8 mouse cellular contexts compared by ENCODE assay signal in genomic region chr11:98981289-98981996, GRCm38 (mm10). TPM values are rescaled to one million over a fixed set of nuclear protein-coding genes. Genes with fewer than 3 reads are reported as not detected.
DNase-seq lines count a peak whose midpoint lies in the region; ATAC-seq and TF ChIP-seq lines count a peak whose summit lies in the region.

No protein-coding gene starts in this region.

- no peaks in the 10 kb centered on the region for H3K36me3 ChIP-seq in forebrain, embryonic 10.5 days (replicated peaks)
- H3K36me3 ChIP-seq in kidney, embryonic 15.5 days: no peaks in the 10 kb centered on the region

- peak; percentile 23; the same call in 1 of the 2 replicates for ATAC-seq in kidney, embryonic 15.5 days (replicated peaks; ENCODE audit: low FRiP score)

- H3K4me3 ChIP-seq in left cerebral cortex, adult 2 months: peak overlapping the region; percentile 53
- peak overlapping the region; percentile 64 for H3K4me3 ChIP-seq in forebrain, embryonic 10.5 days
- H3K4me3 ChIP-seq in kidney, embryonic 15.5 days (replicated peaks): peak overlapping the region; percentile 58

- intact Hi-C loops in left cerebral cortex, adult 2 months (cut with DNase I): loop anchor here (5.0 kb wide), 1 partner anchor 141 kb away; no protein-coding TSS in a partner anchor
- intact Hi-C loops in left cerebral cortex, postnatal 25 days (cut with DNase I): loop anchor here (2.0 to 10.0 kb wide), 4 partner anchors 56 to 1323 kb away; no protein-coding TSS in a partner anchor

- peaks cover 62% of the 10 kb centered on the region for H3K27me3 ChIP-seq in forebrain, embryonic 10.5 days (ENCODE audit: poor library complexity, severe bottlenecking)
- peaks cover 33% of the 10 kb centered on the region for H3K27me3 ChIP-seq in kidney, embryonic 15.5 days

- H3K4me1 ChIP-seq in forebrain, embryonic 10.5 days: peaks cover 22% of the 10 kb centered on the region
- peaks cover 37% of the 10 kb centered on the region for H3K4me1 ChIP-seq in kidney, embryonic 15.5 days

- 38% methylated on average over 20 of the region's 20 CpGs for WGBS in forebrain, embryonic 10.5 days
- WGBS in kidney, embryonic 15.5 days: 35% methylated on average over 20 of the region's 20 CpGs

- peak overlapping the region; percentile 94 for H3K27ac ChIP-seq in left cerebral cortex, adult 2 months
- H3K27ac ChIP-seq in forebrain, embryonic 10.5 days: peak overlapping the region; percentile 77
- no peak overlapping the region for H3K27ac ChIP-seq in kidney, embryonic 15.5 days

- TF ChIP-seq CTCF in left cerebral cortex, adult 2 months (IDR thresholded peaks at IDR 0.05): no peak

- no peaks in the 10 kb centered on the region for H3K9me3 ChIP-seq in forebrain, embryonic 10.5 days
- no peaks in the 10 kb centered on the region for H3K9me3 ChIP-seq in kidney, embryonic 15.5 days (replicated peaks)

- peak in 1 of 2 experiments; percentile 31 for DNase-seq in left cerebral cortex, adult 2 months (ENCODE audit: extremely low spot score in 1 of 2, low spot score in 2 of 2)
- no peak for DNase-seq in left cerebral cortex, postnatal 25 days (ENCODE audit: low spot score in 2 of 2)
- no peak for DNase-seq in forebrain, embryonic 10.5 days (ENCODE audit: extremely low spot score, low spot score)
- peak; percentile 41 for DNase-seq in naive thymus-derived CD4-positive, alpha-beta T cell, adult 2 months (ENCODE audit: low read depth)
- no peak for DNase-seq in gastrocnemius, postnatal 4 days (ENCODE audit: low spot score in 2 of 2)
- no peak for DNase-seq in urinary bladder, adult 18-20 months (ENCODE audit: low spot score in 2 of 2)
- no peak for DNase-seq in urinary bladder, postnatal 10 days (ENCODE audit: low spot score)

- H3K9ac ChIP-seq in kidney, embryonic 15.5 days: peak overlapping the region; percentile 50

- H3K4me2 ChIP-seq in kidney, embryonic 15.5 days: peak overlapping the region; percentile 97

RNA-seq across cellular contexts. Expression of gene Gjd3, which starts 1.4 kb away (rescaled TPM):
- total RNA-seq in left cerebral cortex, adult 2 months (2021): 1 to 10 TPM; 1.4 to 3.2 TPM
- 1 to 10 TPM; 2.9 to 3.0 TPM for total RNA-seq in left cerebral cortex, postnatal 25 days (2021)
- 0.20 and 0.24 TPM in 2 replicates for polyA plus RNA-seq in forebrain, embryonic 10.5 days (2016; fragmentation: Nextera tagmentation; extraction: Ambion mirVana)
- polyA plus RNA-seq in kidney, embryonic 15.5 days (2015; fragmentation: Nextera tagmentation; extraction: Ambion mirVana): 0.48 and 0.51 TPM in 2 replicates
- under 1 TPM in 1 of 2 experiments, not detected in 1; 0.69 TPM for total RNA-seq in gastrocnemius, postnatal 4 days (2021)

RNA-seq across cellular contexts. Expression of gene Top2a, which starts 42.5 kb away (rescaled TPM):
- total RNA-seq in left cerebral cortex, adult 2 months (2021): 1 to 10 TPM in 1 of 2 experiments, under 1 TPM in 1; 0.66 to 1.0 TPM
- 1 to 10 TPM in 1 of 2 experiments, under 1 TPM in 1; 0.87 to 1.3 TPM for total RNA-seq in left cerebral cortex, postnatal 25 days (2021)
- polyA plus RNA-seq in forebrain, embryonic 10.5 days (2016; fragmentation: Nextera tagmentation; extraction: Ambion mirVana): 366 and 373 TPM in 2 replicates
- 249 and 256 TPM in 2 replicates for polyA plus RNA-seq in kidney, embryonic 15.5 days (2015; fragmentation: Nextera tagmentation; extraction: Ambion mirVana)
- 10 to 100 TPM; 86.4 to 96.2 TPM for total RNA-seq in gastrocnemius, postnatal 4 days (2021)

RNA-seq across cellular contexts. Expression of gene Rara, which starts 53.8 kb away (rescaled TPM):
- 10 to 100 TPM; 14.0 to 18.7 TPM for total RNA-seq in left cerebral cortex, adult 2 months (2021)
- total RNA-seq in left cerebral cortex, postnatal 25 days (2021): 10 to 100 TPM in 1 of 2 experiments, 1 to 10 TPM in 1; 9.4 to 12.1 TPM
- polyA plus RNA-seq in forebrain, embryonic 10.5 days (2016; fragmentation: Nextera tagmentation; extraction: Ambion mirVana): 16.9 and 19.3 TPM in 2 replicates
- 29.3 and 32.1 TPM in 2 replicates for polyA plus RNA-seq in kidney, embryonic 15.5 days (2015; fragmentation: Nextera tagmentation; extraction: Ambion mirVana)
- total RNA-seq in gastrocnemius, postnatal 4 days (2021): 10 to 100 TPM; 44.6 to 45.9 TPM

RNA-seq across cellular contexts. Expression of gene Igfbp4, which starts 59.6 kb away (rescaled TPM):
- total RNA-seq in left cerebral cortex, adult 2 months (2021): 10 to 100 TPM; 82.8 to 88.7 TPM
- 10 to 100 TPM; 71.2 to 78.2 TPM for total RNA-seq in left cerebral cortex, postnatal 25 days (2021)
- polyA plus RNA-seq in forebrain, embryonic 10.5 days (2016; fragmentation: Nextera tagmentation; extraction: Ambion mirVana): 364 and 368 TPM in 2 replicates
- polyA plus RNA-seq in kidney, embryonic 15.5 days (2015; fragmentation: Nextera tagmentation; extraction: Ambion mirVana): 644 and 695 TPM in 2 replicates
- total RNA-seq in gastrocnemius, postnatal 4 days (2021): 100 to 1,000 TPM; 317 to 355 TPM

Comparison
In these comparisons a context has a peak if more than half of its experiments do, and no peak if none do; other contexts are left out.
1. RNA of gene Top2a, which starts 42.5 kb away (total RNA-seq): 86.4 to 96.2 TPM in gastrocnemius, postnatal 4 days; 0.87 to 1.3 TPM in left cerebral cortex, postnatal 25 days and 0.66 to 1.0 TPM in left cerebral cortex, adult 2 months; every median in the first group is over 10 times any median in the second.
2. Peak in every context shown above with its lines, with median percentiles within 50 percentile points of each other: H3K4me3 ChIP-seq.